Mouse (Mus musculus) forebrain, embryonic 10.5 days (tissue): Measurements from ENCODE around the gene Cdkn1a. TPM values are rescaled to one million over a fixed set of nuclear protein-coding genes. Genes with fewer than 3 reads are reported as not detected.
A peak's percentile ranks its signal among the peaks of the same experiment; 100 is the strongest.

Source experiments
- DNase-seq: peaks from one replicate; pipeline ENCODE4 v3.0.0-alpha.2; 2017; ENCODE audit warnings: low spot score; ENCODE audit errors: extremely low spot score
- H3K27ac ChIP-seq: fragments of 300-500 bp; sonication (generic); 2 replicates; pipeline ENCODE4 v1.5.1; 2016; ENCODE audit warnings: mild to moderate bottlenecking
- H3K27me3 ChIP-seq: fragments of 300-500 bp; sonication (generic); 2 replicates; pipeline ENCODE4 v1.6.1; 2016; ENCODE audit warnings: mild to moderate bottlenecking; ENCODE audit not compliant: poor library complexity, severe bottlenecking
- H3K36me3 ChIP-seq: fragments of 300-500 bp; sonication (generic); replicated peaks from 2 replicates; pipeline ENCODE4 v1.6.1; 2016; ENCODE audit warnings: mild to moderate bottlenecking, moderate library complexity
- H3K4me1 ChIP-seq: fragments of 300-500 bp; sonication (generic); 2 replicates; pipeline ENCODE4 v1.6.1; 2016
- H3K4me3 ChIP-seq: fragments of 300-500 bp; sonication (generic); 2 replicates; pipeline ENCODE4 v1.5.1; 2016; ENCODE audit warnings: mild to moderate bottlenecking, moderate library complexity
- H3K9me3 ChIP-seq: fragments of 300-500 bp; sonication (generic); 2 replicates; pipeline ENCODE4 v1.6.1; 2016; ENCODE audit warnings: mild to moderate bottlenecking, moderate library complexity
- WGBS: fragments of 180-500 bp; shearing (Covaris S2); methylation state at CpG from one replicate; pipeline ENCODE4 v1.1.7; 2016; 5-methylcytosine and 5-hydroxymethylcytosine counted together
- polyA plus RNA-seq: library from polyadenylated mRNA; unstranded; fragments of >200 nt; fragmentation: Nextera tagmentation; extraction: Ambion mirVana; gene quantifications from 2 replicates; pipeline ENCODE4 v1.2.1, GENCODE M21; 2016

The Cdkn1a gene
- polyA plus RNA-seq, 1 experiment from 2014 or later = 16.8 TPM

DNA sequence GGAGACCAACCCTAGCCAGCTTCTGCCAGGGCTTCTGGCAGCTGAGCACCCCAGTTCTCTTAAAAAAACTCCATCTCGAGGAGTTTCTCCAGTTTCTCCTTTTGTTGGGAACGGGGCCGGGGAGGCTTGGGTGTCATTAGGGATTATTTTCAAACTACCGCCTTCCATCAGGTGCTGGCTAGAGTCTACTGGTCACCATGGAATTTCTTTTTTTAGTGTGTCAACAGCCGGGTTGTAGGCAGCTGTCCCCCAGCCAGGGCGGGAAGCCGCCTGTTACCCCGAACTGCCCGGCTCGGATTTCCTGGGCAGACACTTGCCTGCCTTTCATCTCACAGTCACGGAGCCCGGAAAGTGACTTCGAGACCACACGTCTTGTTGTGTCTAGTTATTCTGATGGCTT is 40.0 kb upstream of the Cdkn1a start:
- no peaks in the 10 kb centered on the region for H3K27me3 ChIP-seq
- H3K27ac ChIP-seq = no peak overlapping the region
- no peak overlapping the region for H3K4me3 ChIP-seq
- H3K4me1 ChIP-seq = peaks cover 8% of the 10 kb centered on the region; the same call in 1 of the 2 replicates
- 70% methylated on average over 14 of the region's 14 CpGs for WGBS
- H3K9me3 ChIP-seq = no peaks in the 10 kb centered on the region
- peaks cover 30% of the 10 kb centered on the region for H3K36me3 ChIP-seq
- DNase-seq = no peak

DNA sequence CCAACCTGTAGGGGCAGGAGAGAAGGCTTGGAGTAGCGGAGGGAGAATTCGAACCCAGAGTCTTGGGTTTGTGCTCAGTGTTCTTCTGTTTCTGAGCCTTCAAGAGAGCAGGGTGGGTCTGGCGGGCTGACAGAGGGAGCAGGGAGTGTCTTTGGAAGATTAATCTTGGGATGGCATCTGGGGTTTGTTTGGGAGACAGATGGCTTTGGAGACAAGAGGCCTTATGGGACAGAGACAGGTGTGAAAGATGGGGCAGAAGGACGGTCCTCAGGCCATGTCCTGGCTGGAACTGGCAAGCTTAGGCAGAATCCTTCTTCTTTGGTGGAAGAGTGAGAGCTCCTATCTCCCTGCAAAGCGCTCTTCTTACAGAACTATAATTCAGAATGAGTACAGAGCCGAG is 37.7 kb upstream of the Cdkn1a start:
- Histone ChIP-seq H3K27ac (no peak overlapping the region), H3K27me3 (no peaks in the 10 kb centered on the region), H3K4me3 (no peak overlapping the region), H3K9me3 (no peaks in the 10 kb centered on the region), H3K4me1 (peaks cover 26% of the 10 kb centered on the region), H3K36me3 (peaks cover 9% of the 10 kb centered on the region)
- whole genome bisulfite sequencing = 93% methylated on average over 6 of the region's 6 CpGs
- DNase-seq = no peak

GRCm38 (mm10) chr17:29053841-29054240 is 36.9 kb upstream of the Cdkn1a start:
- Histone ChIP-seq H3K4me1 (peaks cover 26% of the 10 kb centered on the region), H3K9me3 (no peaks in the 10 kb centered on the region), H3K27ac (no peak overlapping the region), H3K27me3 (no peaks in the 10 kb centered on the region), H3K4me3 (no peak overlapping the region), H3K36me3 (0 out of 2 replicates have a peak, but pooled peaks cover 8% of the 10 kb centered on the region)
- DNase-seq = no peak
- WGBS = 84% methylated on average over 7 of the region's 7 CpGs

DNA sequence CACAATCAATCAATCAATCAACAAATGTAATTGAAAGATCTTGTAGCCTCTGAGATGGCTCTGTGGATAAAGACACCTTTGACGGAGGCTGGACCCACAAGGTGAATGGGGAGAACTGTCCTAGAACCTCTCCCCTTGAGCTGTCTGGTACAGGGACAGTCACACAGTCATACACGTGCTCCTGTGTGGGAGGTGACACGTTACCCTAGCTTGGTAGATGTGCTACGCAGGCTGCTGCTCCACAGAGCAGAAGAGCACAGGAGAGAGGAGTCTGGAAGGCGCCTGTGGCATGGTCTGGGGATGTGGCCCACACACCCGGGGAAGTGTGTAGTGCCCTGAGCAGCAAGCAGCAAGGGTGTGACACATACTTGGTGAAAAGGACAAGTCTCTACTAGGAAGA is 36.3 kb upstream of the Cdkn1a start:
- Histone ChIP-seq H3K4me1 (peaks cover 26% of the 10 kb centered on the region), H3K27me3 (no peaks in the 10 kb centered on the region), H3K4me3 (no peak overlapping the region), H3K36me3 (0 out of 2 replicates have a peak, but pooled peaks cover 8% of the 10 kb centered on the region), H3K9me3 (no peaks in the 10 kb centered on the region), H3K27ac (no peak overlapping the region)
- no peak for DNase-seq
- 82% methylated on average over 6 of the region's 6 CpGs for WGBS

DNA sequence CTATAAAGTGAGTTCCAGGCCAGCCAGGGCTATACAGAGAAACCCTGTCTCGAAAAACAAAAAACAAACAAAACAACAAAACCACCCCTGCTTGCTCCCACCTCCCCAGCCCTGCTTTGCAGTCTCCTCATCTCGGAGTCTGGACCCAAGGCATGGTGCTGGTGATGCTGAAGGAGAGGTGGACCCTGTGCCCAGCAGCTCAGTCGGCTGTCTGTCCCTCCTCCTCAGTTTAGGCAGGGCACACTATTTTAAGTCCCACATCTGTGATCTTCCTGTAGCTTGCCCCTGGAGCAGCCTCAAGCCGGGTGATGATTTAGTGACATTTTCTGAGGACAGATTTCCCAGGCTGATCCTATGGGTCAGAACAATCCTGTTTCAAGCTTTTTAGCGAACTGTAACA is 35.2 kb upstream of the Cdkn1a start:
- Histone ChIP-seq H3K36me3 (0 out of 2 replicates have a peak, but pooled peaks cover 8% of the 10 kb centered on the region), H3K27ac (no peak overlapping the region), H3K4me3 (no peak overlapping the region), H3K4me1 (peaks cover 23% of the 10 kb centered on the region), H3K27me3 (no peaks in the 10 kb centered on the region), H3K9me3 (no peaks in the 10 kb centered on the region)
- no peak for DNase-seq
- 74% methylated on average over 5 of the region's 5 CpGs for WGBS

DNA sequence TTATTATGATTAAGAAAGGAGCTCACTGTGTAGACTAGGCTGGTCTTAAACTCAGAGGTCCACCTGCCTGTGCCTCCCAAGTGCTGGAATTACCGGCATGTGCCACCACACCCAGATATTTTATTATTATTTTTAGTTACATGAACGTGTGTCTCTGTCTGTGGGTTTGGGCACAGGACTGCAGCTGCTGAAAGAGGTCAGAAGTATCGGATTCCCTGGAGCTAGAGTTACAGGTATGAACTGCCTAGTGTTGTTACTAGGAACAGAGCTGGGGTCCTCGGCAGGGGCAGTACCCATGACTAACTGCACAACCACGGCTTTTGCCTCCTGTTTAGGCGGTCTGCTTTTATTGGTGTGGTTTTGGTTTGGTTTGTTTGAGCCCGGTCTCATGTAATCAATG is 34.6 kb upstream of the Cdkn1a start:
- Histone ChIP-seq H3K36me3 (0 out of 2 replicates have a peak, but pooled peaks cover 8% of the 10 kb centered on the region), H3K27ac (peak overlapping the region; percentile 65; the same call in 1 of the 2 replicates), H3K4me1 (peaks cover 20% of the 10 kb centered on the region), H3K27me3 (no peaks in the 10 kb centered on the region), H3K9me3 (no peaks in the 10 kb centered on the region), H3K4me3 (no peak overlapping the region)
- WGBS = 45% methylated on average over 7 of the region's 7 CpGs
- no peak for DNase-seq

GRCm38 (mm10) chr17:29056699-29057151 is 34.1 kb upstream of the Cdkn1a start:
- Histone ChIP-seq H3K27me3 (no peaks in the 10 kb centered on the region), H3K36me3 (0 out of 2 replicates have a peak, but pooled peaks cover 8% of the 10 kb centered on the region), H3K4me3 (peak overlapping the region; percentile 18; the same call in 1 of the 2 replicates), H3K27ac (peak overlapping the region; percentile 53), H3K9me3 (no peaks in the 10 kb centered on the region), H3K4me1 (peaks cover 23% of the 10 kb centered on the region)
- DNase-seq = no peak
- WGBS = 13% methylated on average over 8 of the region's 8 CpGs

DNA sequence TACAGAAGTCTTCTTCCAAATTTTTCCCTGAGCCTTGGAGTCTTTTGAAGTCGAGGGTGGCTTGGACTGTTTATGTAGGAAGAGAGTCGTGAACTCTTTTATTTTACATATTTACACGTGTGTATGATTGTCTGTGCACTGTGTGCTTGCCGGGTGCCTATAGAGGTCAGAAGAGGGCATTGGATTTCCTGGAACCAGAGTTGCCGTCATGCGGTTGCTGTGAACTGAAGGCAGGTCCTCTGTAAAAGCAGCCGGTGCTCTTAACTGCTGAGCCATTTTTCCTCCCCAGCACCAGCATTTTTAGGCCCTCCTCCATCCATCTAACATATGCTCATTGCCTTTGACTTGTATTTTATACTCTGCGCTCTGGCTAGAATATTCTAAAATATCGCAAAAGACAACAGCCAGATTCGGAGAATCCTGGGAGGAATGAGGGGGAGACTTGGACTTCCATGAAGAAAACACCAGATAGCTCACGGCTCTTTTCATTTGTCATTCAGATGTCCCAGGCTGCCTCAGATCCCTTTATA is 33.4 kb upstream of the Cdkn1a start:
- Histone ChIP-seq H3K4me3 (no peak overlapping the region), H3K4me1 (peaks cover 27% of the 10 kb centered on the region), H3K36me3 (0 out of 2 replicates have a peak, but pooled peaks cover 8% of the 10 kb centered on the region), H3K27ac (0 out of 2 replicates have a peak overlapping the region, but pooled peaks have one; percentile 53), H3K9me3 (no peaks in the 10 kb centered on the region), H3K27me3 (no peaks in the 10 kb centered on the region)
- DNase-seq = no peak
- WGBS = 88% methylated on average over 11 of the region's 11 CpGs

DNA sequence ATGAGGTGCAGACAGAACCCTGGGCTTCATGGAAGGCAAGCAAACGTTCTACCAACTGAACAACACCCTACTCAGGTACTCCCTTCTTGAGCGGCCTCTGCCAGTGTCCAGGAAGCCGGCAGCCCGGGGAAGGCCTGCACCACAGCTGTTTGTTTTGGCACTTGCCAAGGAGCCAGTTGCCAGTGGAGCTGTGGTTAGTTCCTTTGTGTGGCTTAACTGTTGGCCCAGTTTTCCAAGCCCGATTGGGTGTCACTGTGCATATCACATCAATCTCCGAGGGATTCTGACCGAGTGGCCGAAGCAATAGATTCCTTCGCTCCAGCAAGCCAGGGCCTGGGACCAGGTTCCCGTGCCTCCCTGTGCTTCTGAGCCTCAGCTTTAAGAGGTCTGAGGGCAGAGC is 32.8 kb upstream of the Cdkn1a start:
- 0 out of 2 replicates have a peak, but pooled peaks cover 8% of the 10 kb centered on the region for H3K36me3 ChIP-seq
- 0 out of 2 replicates have a peak overlapping the region, but pooled peaks have one; percentile 2 for H3K27ac ChIP-seq
- H3K4me3 ChIP-seq = no peak overlapping the region
- DNase-seq = no peak
- 88% methylated on average over 10 of the region's 10 CpGs for WGBS
- H3K9me3 ChIP-seq = no peaks in the 10 kb centered on the region
- H3K27me3 ChIP-seq = no peaks in the 10 kb centered on the region
- H3K4me1 ChIP-seq = peaks cover 32% of the 10 kb centered on the region

- WGBS = 86% methylated on average over 8 of the region's 8 CpGs
- H3K36me3 ChIP-seq = 0 out of 2 replicates have a peak, but pooled peaks cover 5% of the 10 kb centered on the region
- H3K27me3 ChIP-seq = no peaks in the 10 kb centered on the region
- DNase-seq = no peak
- no peaks in the 10 kb centered on the region for H3K9me3 ChIP-seq
- peaks cover 38% of the 10 kb centered on the region for H3K4me1 ChIP-seq
- H3K4me3 ChIP-seq = no peak overlapping the region
- H3K27ac ChIP-seq = no peak overlapping the region
Measured at GRCm38 (mm10) chr17:29058487-29058886, 32.3 kb upstream of the Cdkn1a start.

GRCm38 (mm10) chr17:29059581-29059980 is 31.2 kb upstream of the Cdkn1a start:
- Histone ChIP-seq H3K27ac (no peak overlapping the region), H3K9me3 (no peaks in the 10 kb centered on the region), H3K4me1 (peaks cover 39% of the 10 kb centered on the region), H3K36me3 (no peaks in the 10 kb centered on the region), H3K27me3 (no peaks in the 10 kb centered on the region), H3K4me3 (no peak overlapping the region)
- DNase-seq = no peak
- WGBS = 86% methylated on average over 3 of the region's 3 CpGs

GRCm38 (mm10) chr17:29060946-29061345 is 29.8 kb upstream of the Cdkn1a start:
- WGBS = 85% methylated on average over 9 of the region's 9 CpGs
- no peaks in the 10 kb centered on the region for H3K27me3 ChIP-seq
- DNase-seq = no peak
- peaks cover 37% of the 10 kb centered on the region for H3K4me1 ChIP-seq
- no peak overlapping the region for H3K4me3 ChIP-seq
- H3K27ac ChIP-seq = no peak overlapping the region
- H3K9me3 ChIP-seq = no peaks in the 10 kb centered on the region
- no peaks in the 10 kb centered on the region for H3K36me3 ChIP-seq

GRCm38 (mm10) chr17:29062119-29063035 is 28.4 kb upstream of the Cdkn1a start:
- 63% methylated on average over 13 of the region's 13 CpGs for WGBS
- Histone ChIP-seq H3K4me1 (peaks cover 23% of the 10 kb centered on the region), H3K36me3 (no peaks in the 10 kb centered on the region), H3K27ac (0 out of 2 replicates have a peak overlapping the region, but pooled peaks have one; percentile 17), H3K4me3 (no peak overlapping the region), H3K27me3 (no peaks in the 10 kb centered on the region), H3K9me3 (no peaks in the 10 kb centered on the region)
- DNase-seq = no peak
